Mouse (Mus musculus) gonadal fat pad, adult 2 months (tissue): ENCODE measurements at regions not wholly inside any gene's neighbourhood (a gene's known extent, or its start where the extent isn't known, plus 50 kb on each side); places are given as distances from the start of the nearest gene placed in this dataset.
"Not testable (repeated sequence)": the region's sequence is repeated elsewhere in the genome, so short reads cannot be mapped to it uniquely, and the experiment has no call there.

Experiments used
- DNase-seq: peaks from one replicate; pipeline ENCODE4 v3.0.0-alpha.2; 2012; ENCODE audit warnings: low read depth

- no peak for DNase-seq
These were observed 236.3 kb downstream of the Lpin1 start for GRCm38 (mm10) chr12:16374331-16374996.

GRCm38 (mm10) chr12:16370061-16370460, 240.7 kb downstream of the Lpin1 start:
- DNase-seq = no peak

- no peak for DNase-seq
These were observed 248.4 kb downstream of the Lpin1 start for GRCm38 (mm10) chr12:16362341-16362740.

- no peak for DNase-seq
These were observed 251.9 kb downstream of the Lpin1 start for GRCm38 (mm10) chr12:16358831-16359230.

- no peak for DNase-seq
These were observed 256.1 kb downstream of the Lpin1 start for GRCm38 (mm10) chr12:16354711-16355110.

- DNase-seq = no peak
These were observed 259.0 kb downstream of the Lpin1 start for GRCm38 (mm10) chr12:16351751-16352150.

- no peak for DNase-seq
These were observed 261.5 kb downstream of the Lpin1 start for GRCm38 (mm10) chr12:16349310-16349709.

GRCm38 (mm10) chr12:16344021-16344420, 266.7 kb downstream of the Lpin1 start:
- no peak for DNase-seq

- DNase-seq = not testable (repeated sequence)
These were observed 268.7 kb downstream of the Lpin1 start for GRCm38 (mm10) chr12:16342030-16342429.

GRCm38 (mm10) chr12:16331456-16331855, 279.3 kb downstream of the Lpin1 start:
- no peak for DNase-seq

GRCm38 (mm10) chr12:16329129-16329528, 281.6 kb downstream of the Lpin1 start:
- DNase-seq = no peak

GRCm38 (mm10) chr12:16320536-16321402, 290.0 kb downstream of the Lpin1 start:
- no peak for DNase-seq

- DNase-seq = no peak
These were observed 302.7 kb downstream of the Lpin1 start for GRCm38 (mm10) chr12:16308101-16308500.

GRCm38 (mm10) chr12:16304701-16305377, 305.9 kb downstream of the Lpin1 start:
- DNase-seq = no peak

GRCm38 (mm10) chr12:16285061-16285460, 325.7 kb downstream of the Lpin1 start:
- no peak for DNase-seq

- no peak for DNase-seq
These were observed 331.6 kb downstream of the Lpin1 start for GRCm38 (mm10) chr12:16279146-16279545.

GRCm38 (mm10) chr12:16277567-16278332, 333.0 kb downstream of the Lpin1 start:
- no peak for DNase-seq

GRCm38 (mm10) chr12:16277144-16277543, 333.6 kb downstream of the Lpin1 start:
- no peak for DNase-seq

- DNase-seq = no peak
These were observed 334.5 kb downstream of the Lpin1 start for GRCm38 (mm10) chr12:16276301-16276700.

- peak; percentile 86 for DNase-seq
These were observed 338.3 kb downstream of the Lpin1 start for GRCm38 (mm10) chr12:16272441-16272840.

GRCm38 (mm10) chr12:16270876-16271275, 339.9 kb downstream of the Lpin1 start:
- DNase-seq = no peak

GRCm38 (mm10) chr12:16269706-16270105, 341.1 kb downstream of the Lpin1 start:
- DNase-seq = no peak
